Mouse (Mus musculus) stomach, embryonic 14.5 days (tissue): ENCODE measurements around the gene Cd300c. TPM values are rescaled to one million over a fixed set of nuclear protein-coding genes. Genes with fewer than 3 reads are reported as not detected.
"Not testable (repeated sequence)": the region's sequence is repeated elsewhere in the genome, so short reads cannot be mapped to it uniquely, and the experiment has no call there.

Source experiments
- ATAC-seq: fragments of 200-750 bp; cut with Nextera tagmentation; 2 replicates; pipeline ENCODE4 v1.8.0; 2017; ENCODE audit warnings: low read depth, moderate TSS enrichment; ENCODE audit not compliant: insufficient number of reproducible peaks, insufficient read depth, low FRiP score
- H3K27ac ChIP-seq: fragments of 300-500 bp; sonication (generic); 2 replicates; pipeline ENCODE4 v1.5.1; 2014; ENCODE audit warnings: mild to moderate bottlenecking, low read length, moderate library complexity, mixed read lengths
- H3K27me3 ChIP-seq: fragments of 300-500 bp; sonication (generic); 2 replicates; pipeline ENCODE4 v1.6.1; 2014; ENCODE audit warnings: low read length, control low read depth, mixed read lengths; ENCODE audit not compliant: control insufficient read depth, insufficient read depth
- H3K36me3 ChIP-seq: fragments of 300-500 bp; sonication (generic); 2 replicates; pipeline ENCODE4 v1.6.1; 2014; ENCODE audit warnings: mild to moderate bottlenecking, control low read depth, low read length, moderate library complexity, mixed read lengths; ENCODE audit not compliant: control insufficient read depth, insufficient read depth
- H3K4me1 ChIP-seq: fragments of 300-500 bp; sonication (generic); 2 replicates; pipeline ENCODE4 v1.6.1; 2014; ENCODE audit warnings: low read length, control low read depth, mixed read lengths; ENCODE audit not compliant: control insufficient read depth, insufficient read depth
- H3K4me2 ChIP-seq: fragments of 300-500 bp; sonication (generic); replicated peaks from 2 replicates; pipeline ENCODE4 v1.6.1; 2014; ENCODE audit warnings: low read depth, low read length, control low read depth
- H3K4me3 ChIP-seq: fragments of 300-500 bp; sonication (generic); 2 replicates; pipeline ENCODE4 v1.5.1; 2014; ENCODE audit warnings: low read depth, low read length, control low read depth
- H3K9ac ChIP-seq: fragments of 300-500 bp; sonication (generic); replicated peaks from 2 replicates; pipeline ENCODE4 v1.6.1; 2014; ENCODE audit warnings: low read depth, mild to moderate bottlenecking, control low read depth, low read length, moderate library complexity, mixed read lengths
- H3K9me3 ChIP-seq: fragments of 300-500 bp; sonication (generic); 2 replicates; pipeline ENCODE4 v1.6.1; 2016; ENCODE audit warnings: low read depth, low read length, control low read depth; ENCODE audit not compliant: control insufficient read depth
- WGBS: fragments of 180-500 bp; shearing (Covaris S2); extraction: QIAGEN DNeasy Blood & Tissue Kit; methylation state at CpG from one replicate; pipeline ENCODE4 v1.1.7; 2014; 5-methylcytosine and 5-hydroxymethylcytosine counted together
- polyA plus RNA-seq: library from polyadenylated mRNA; unstranded; fragments of >200 nt; fragmentation: Nextera tagmentation; extraction: Ambion mirVana; gene quantifications from 2 replicates; pipeline ENCODE4 v1.2.1, GENCODE M21; 2014

Gene Cd300c
- polyA plus RNA-seq = not detected in 2 replicates

DNA sequence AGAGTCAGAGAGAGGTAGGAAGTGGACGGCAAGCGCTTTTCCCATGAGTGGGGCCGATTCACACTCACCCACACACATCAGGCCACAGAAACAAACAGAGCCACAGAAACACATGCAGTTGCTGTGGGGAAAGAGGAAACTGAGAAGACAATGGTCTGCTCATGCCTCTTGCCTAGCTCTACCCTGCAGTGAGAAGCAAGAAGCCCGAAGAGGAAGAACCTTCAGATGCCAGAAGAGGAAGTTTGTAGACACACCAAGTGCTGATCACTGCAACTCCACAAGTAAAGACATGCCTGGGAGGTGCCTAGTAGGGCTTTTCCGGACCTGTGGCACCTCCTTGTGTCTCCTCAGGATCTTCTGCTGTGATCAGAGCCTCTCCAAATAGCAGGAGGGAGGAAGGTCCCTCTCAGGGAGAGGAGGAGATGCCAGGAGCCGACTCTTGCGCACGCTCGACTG is at the start of gene Cd300c:
Gene Cd300c (minus strand): TSS at position 406 of the 456 bp plus-strand sequence.
- no peak within 1 kb of the TSS for H3K9ac ChIP-seq
- H3K9me3 ChIP-seq = no peaks in the 10 kb centered on the region
- H3K4me1 ChIP-seq = no peaks in the 10 kb centered on the region
- no peak within 1 kb of the TSS for H3K4me2 ChIP-seq
- no peaks in the 10 kb centered on the region for H3K27me3 ChIP-seq
- no peak within 1 kb of the TSS for H3K4me3 ChIP-seq
- H3K36me3 ChIP-seq = no peaks in the 10 kb centered on the region
- no peak within 1 kb of the TSS for H3K27ac ChIP-seq
- WGBS = 84% methylated on average over 9 of the region's 9 CpGs
- ATAC-seq = no peak

DNA sequence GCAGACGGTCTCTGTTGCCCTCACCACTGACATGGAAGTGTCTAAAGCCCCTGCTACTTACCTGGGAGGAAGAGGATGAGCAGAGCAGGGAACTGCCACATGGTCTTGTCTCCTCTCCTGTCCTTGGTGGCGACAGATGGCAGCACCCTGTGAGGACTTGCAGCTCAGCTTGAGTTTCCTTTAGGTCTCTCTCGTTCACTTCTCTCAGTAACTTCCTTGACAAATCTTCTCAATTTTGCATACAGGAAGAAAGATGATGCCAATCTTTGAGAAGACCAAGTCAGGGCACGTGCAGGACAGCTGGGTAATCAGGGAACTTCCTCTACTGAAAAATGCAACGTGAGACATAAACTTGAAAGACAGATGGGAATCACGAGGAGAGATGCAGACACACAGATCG is 47.1 kb upstream of the Cd300c start, which contains the start of gene Cd300ld2:
Gene Cd300ld2 (minus strand): TSS at position 101 of the 400 bp plus-strand sequence.
- not testable (repeated sequence) for H3K4me2 ChIP-seq, H3K4me3 ChIP-seq, H3K9me3 ChIP-seq, H3K27ac ChIP-seq, ATAC-seq, H3K36me3 ChIP-seq, H3K27me3 ChIP-seq, H3K9ac ChIP-seq, H3K4me1 ChIP-seq
- WGBS = no CpG with 5 or more reads among the region's 7 CpGs

DNA sequence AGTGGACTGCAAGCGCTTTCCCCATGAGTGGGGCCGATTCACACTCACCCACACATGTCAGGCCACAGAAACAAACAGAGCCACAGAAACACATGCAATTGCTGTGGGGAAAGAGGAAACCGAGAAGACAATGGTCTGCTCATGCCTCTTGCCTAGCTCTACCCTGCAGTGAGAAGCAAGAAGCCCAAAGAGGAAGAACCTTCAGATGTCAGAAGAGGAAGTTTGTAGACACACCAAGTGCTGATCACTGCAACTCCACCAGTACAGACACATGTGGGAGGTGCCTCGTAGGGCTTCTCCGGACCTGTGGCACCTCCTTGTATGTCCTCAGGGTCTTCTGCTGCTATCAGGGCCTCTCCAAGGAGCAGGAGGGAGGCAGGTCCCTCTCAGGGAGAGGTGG is 35.1 kb upstream of the Cd300c start:
- Histone ChIP-seq H3K4me3 (no peak overlapping the region), H3K9ac (no peak overlapping the region), H3K27ac (no peak overlapping the region), H3K4me2 (no peak overlapping the region), H3K9me3 (no peaks in the 10 kb centered on the region), H3K27me3 (no peaks in the 10 kb centered on the region), H3K4me1 (no peaks in the 10 kb centered on the region), H3K36me3 (no peaks in the 10 kb centered on the region)
- no peak for ATAC-seq
- WGBS = 79% methylated on average over 5 of the region's 5 CpGs

DNA sequence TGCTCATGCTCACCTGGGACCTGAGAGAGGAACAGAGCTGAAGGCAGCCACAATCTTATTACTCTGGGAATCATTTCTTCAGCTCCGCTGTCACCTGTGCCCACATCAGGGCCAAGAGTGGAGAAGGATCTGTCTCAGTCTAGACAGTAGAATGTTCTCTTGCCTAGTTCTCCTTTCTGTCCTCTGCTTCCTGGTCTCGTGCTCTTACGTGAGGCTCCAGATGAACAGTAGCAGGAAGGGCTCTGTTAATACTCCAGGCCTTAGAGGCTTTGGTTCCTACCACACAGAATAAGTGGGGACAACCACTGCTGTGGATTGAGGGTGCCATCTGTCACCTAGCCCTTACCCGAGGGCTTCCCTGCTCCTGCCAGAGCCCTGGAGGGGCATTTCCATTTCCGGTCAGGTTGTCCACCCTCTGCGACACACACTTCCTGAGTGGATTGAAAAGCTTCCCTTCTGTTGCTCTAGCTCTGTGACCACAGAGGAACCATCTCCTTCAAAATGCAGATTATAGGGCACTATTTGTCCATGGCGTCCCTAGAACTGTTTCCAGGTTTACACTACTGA is 32.6 kb upstream of the Cd300c start, which contains the start of gene Cd300c2:
Gene Cd300c2 (minus strand): TSS at position 407 of the 567 bp plus-strand sequence.
- Histone ChIP-seq H3K4me2 (no peak within 1 kb of the TSS), H3K4me3 (no peak within 1 kb of the TSS), H3K9me3 (no peaks in the 10 kb centered on the region), H3K36me3 (no peaks in the 10 kb centered on the region), H3K4me1 (no peaks in the 10 kb centered on the region), H3K27ac (no peak within 1 kb of the TSS), H3K9ac (no peak within 1 kb of the TSS), H3K27me3 (no peaks in the 10 kb centered on the region)
- 77% methylated on average over 7 of the region's 7 CpGs for WGBS
- no peak for ATAC-seq

DNA sequence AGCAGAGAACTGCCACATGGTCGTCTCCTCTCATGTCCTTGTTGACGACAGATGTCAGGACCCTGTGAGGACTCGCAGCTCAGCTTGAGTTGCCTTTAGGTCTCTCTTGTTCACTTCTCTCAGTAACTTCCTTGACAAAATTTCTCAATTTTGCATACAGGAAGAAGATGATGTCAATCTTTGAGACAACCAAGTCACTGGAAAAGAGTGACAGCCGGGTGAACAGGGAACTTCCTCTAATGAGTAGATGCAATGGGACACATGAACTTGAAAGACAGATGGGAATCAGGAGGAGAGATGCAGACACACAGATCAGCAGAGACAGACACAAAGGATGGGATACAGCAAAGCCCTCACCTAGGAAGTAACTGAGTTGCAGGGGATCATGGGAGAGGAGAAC is 20.8 kb upstream of the Cd300c start, which contains the start of gene Cd300ld:
Gene Cd300ld (minus strand): TSS at position 130 of the 400 bp plus-strand sequence.
- H3K9me3 ChIP-seq = no peaks in the 10 kb centered on the region
- H3K4me1 ChIP-seq = no peaks in the 10 kb centered on the region
- no peak for ATAC-seq
- 72% methylated on average over 4 of the region's 4 CpGs for WGBS
- H3K27ac ChIP-seq = no peak within 1 kb of the TSS
- no peak within 1 kb of the TSS for H3K9ac ChIP-seq
- no peak within 1 kb of the TSS for H3K4me3 ChIP-seq
- H3K4me2 ChIP-seq = no peak within 1 kb of the TSS
- H3K27me3 ChIP-seq = no peaks in the 10 kb centered on the region
- no peaks in the 10 kb centered on the region for H3K36me3 ChIP-seq

DNA sequence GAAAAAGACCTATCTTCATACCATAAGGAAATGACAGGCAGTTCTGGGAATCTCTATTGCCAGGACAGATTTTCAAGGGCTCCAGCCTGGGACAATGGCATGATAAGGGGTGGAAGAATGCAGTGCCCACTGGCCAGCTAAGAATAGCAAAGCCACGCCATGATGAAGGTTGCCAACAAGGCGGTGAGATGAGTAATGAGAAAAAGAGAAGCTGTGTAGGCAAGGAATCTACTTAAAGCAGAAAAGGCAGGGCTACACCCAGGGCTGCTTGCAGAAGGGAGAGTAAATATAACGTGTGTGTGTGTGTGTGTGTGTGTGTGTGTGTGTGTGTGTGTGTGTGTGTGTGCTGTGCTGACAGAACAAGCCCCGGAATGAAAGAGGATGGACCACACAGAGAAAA is 12.9 kb upstream of the Cd300c start:
- 55% methylated on average over 4 of the region's 4 CpGs for WGBS
- Histone ChIP-seq H3K4me1 (no peaks in the 10 kb centered on the region), H3K9me3 (no peaks in the 10 kb centered on the region), H3K4me2 (no peak overlapping the region), H3K4me3 (no peak overlapping the region), H3K36me3 (no peaks in the 10 kb centered on the region), H3K27ac (no peak overlapping the region), H3K27me3 (no peaks in the 10 kb centered on the region), H3K9ac (no peak overlapping the region)
- ATAC-seq = no peak

DNA sequence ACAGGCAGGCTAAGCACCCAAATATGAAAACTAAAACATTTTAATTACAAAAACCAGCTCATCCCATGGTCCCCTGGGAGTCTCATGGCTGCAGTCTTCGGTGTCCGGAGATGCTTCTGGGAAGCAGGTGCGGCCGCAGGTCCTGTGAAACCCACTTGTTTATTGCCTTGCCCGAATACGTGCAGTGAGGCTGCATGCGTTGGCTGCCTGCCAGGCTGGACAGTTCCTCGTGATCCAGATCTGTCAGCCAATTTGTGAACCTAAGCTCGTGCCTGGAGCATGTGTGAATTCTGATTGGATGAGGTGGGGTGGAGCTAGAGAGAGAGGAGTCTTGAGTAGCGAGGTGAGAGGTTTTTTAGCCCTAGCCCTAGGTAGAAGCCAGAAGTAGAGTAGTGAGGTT is 3.8 kb upstream of the Cd300c start:
- Histone ChIP-seq H3K4me2 (no peak overlapping the region), H3K27me3 (no peaks in the 10 kb centered on the region)
- ATAC-seq = no peak

DNA sequence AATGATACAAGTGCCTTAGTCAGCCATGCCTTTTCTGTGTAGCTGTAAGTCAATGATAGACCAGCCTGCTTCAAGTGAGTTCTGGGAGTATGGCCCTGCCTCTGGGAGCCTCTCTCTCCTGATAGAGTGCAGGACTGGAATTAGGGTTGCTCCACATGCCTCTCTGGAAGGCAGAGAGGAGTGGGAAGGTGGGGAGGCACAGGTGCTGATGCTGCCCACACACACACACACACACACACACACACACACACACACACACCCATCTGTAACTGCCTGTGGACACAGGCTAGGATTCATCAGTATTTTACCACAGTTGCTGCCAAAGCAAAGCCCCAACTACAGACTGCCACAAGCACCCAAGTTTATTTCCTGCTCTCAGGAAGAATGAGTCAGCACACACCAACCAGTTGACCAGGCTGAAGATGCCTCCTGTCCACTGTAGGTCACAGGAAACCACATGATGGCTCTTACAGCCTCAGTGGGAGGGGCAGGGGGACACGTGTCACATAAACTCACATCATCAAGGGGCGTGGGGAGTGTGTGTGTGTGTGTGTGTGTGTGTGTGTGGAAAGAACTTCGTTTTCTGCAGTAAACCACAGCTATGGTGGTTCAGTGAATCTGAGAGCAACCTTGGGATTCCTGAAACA is 3.7 kb downstream of the Cd300c start:
- Histone ChIP-seq H3K9ac (no peak overlapping the region), H3K36me3 (no peaks in the 10 kb centered on the region), H3K27ac (no peak overlapping the region), H3K9me3 (no peaks in the 10 kb centered on the region), H3K4me2 (no peak overlapping the region), H3K4me3 (no peak overlapping the region), H3K4me1 (no peaks in the 10 kb centered on the region), H3K27me3 (no peaks in the 10 kb centered on the region)
- 47% methylated on average over 3 of the region's 3 CpGs for WGBS
- no peak for ATAC-seq

More for the DNA sequence above, 3.8 kb upstream of the Cd300c start:
- Histone ChIP-seq H3K4me1 (no peaks in the 10 kb centered on the region), H3K4me3 (no peak overlapping the region), H3K36me3 (no peaks in the 10 kb centered on the region), H3K27ac (no peak overlapping the region), H3K9ac (no peak overlapping the region), H3K9me3 (no peaks in the 10 kb centered on the region)
- WGBS = 80% methylated on average over 10 of the region's 10 CpGs
